ENCODE assay signal across 18 mouse cellular contexts in genomic region chr8:86208812-86209262, GRCm38 (mm10).
A peak's percentile ranks its signal among the peaks of the same experiment; 100 is the strongest.
DNase-seq lines count a peak whose midpoint lies in the region; ATAC-seq and TF ChIP-seq lines count a peak whose summit lies in the region.
"Had no signal": no experiment of that assay in that cellular context is flagged by ENCODE, and none has a peak within 500 bp of the region (broad histone marks: within the 10 kb centered on the region; RNA-seq: fewer than 3 reads in every experiment).

No protein-coding gene starts in this region.

- H3K36me3 ChIP-seq in liver, embryonic 16.5 days (ENCODE audit: control insufficient read depth, insufficient read depth), result no peaks in the 10 kb centered on the region
- H3K36me3 ChIP-seq in intestine, embryonic 14.5 days (ENCODE audit: control insufficient read depth, insufficient read depth, low read length), result no peaks in the 10 kb centered on the region
- no peaks in the 10 kb centered on the region for H3K36me3 ChIP-seq in kidney, adult 2 months (ENCODE audit: control insufficient read depth, insufficient read depth, low read length)
- no peaks in the 10 kb centered on the region for H3K36me3 ChIP-seq in hindbrain, postnatal 0 days (ENCODE audit: insufficient read depth, low read length)
- H3K36me3 ChIP-seq: embryonic facial prominence, embryonic 12.5 days; G1E had no signal

- H3K4me3 ChIP-seq in liver, embryonic 16.5 days (ENCODE audit: low read depth, low read length), result no peak overlapping the region
- H3K4me3 ChIP-seq in intestine, embryonic 14.5 days (ENCODE audit: low read depth, low read length), result no peak overlapping the region
- no peak overlapping the region for H3K4me3 ChIP-seq in kidney, adult 2 months (ENCODE audit: insufficient read depth, low read depth, low read length)
- H3K4me3 ChIP-seq in hindbrain, postnatal 0 days (ENCODE audit: low read length), result no peak overlapping the region
- H3K4me3 ChIP-seq: embryonic facial prominence, embryonic 12.5 days; left cerebral cortex, adult 2 months had no signal

- no peak for TF ChIP-seq CTCF in kidney, adult 2 months (conservative IDR thresholded peaks at IDR 0.05; ENCODE audit: insufficient read depth, insufficient read length, low read depth, low read length)
- no peak for TF ChIP-seq CTCF in hindbrain, postnatal 0 days (IDR thresholded peaks at IDR 0.05; ENCODE audit: low read depth)

- 56% methylated on average over 5 of the region's 5 CpGs for WGBS in liver, embryonic 16.5 days (ENCODE audit: insufficient replicate concordance)
- 49% methylated on average over 5 of the region's 5 CpGs for WGBS in intestine, embryonic 14.5 days
- 39% methylated on average over 5 of the region's 5 CpGs for WGBS in kidney, adult 2 months
- 58% methylated on average over 5 of the region's 5 CpGs for WGBS in hindbrain, postnatal 0 days

- TF ChIP-seq POLR2A in kidney, adult 2 months (IDR thresholded peaks at IDR 0.05; ENCODE audit: low read depth, low read length), result no peak

- no peak overlapping the region for H3K4me2 ChIP-seq in liver, embryonic 16.5 days (ENCODE audit: low read depth, low read length)
- H3K4me2 ChIP-seq in intestine, embryonic 14.5 days (ENCODE audit: low read length), result no peak overlapping the region
- no peak overlapping the region for H3K4me2 ChIP-seq in hindbrain, postnatal 0 days (ENCODE audit: low read depth, low read length)
- H3K4me2 ChIP-seq: embryonic facial prominence, embryonic 12.5 days had no signal

- H3K9ac ChIP-seq in liver, embryonic 16.5 days (ENCODE audit: low read depth, low read length), result no peak overlapping the region
- no peak overlapping the region for H3K9ac ChIP-seq in intestine, embryonic 14.5 days (ENCODE audit: low read length)
- no peak overlapping the region for H3K9ac ChIP-seq in hindbrain, postnatal 0 days (replicated peaks; ENCODE audit: low read length)
- H3K9ac ChIP-seq: embryonic facial prominence, embryonic 12.5 days had no signal

- no peak for DNase-seq in liver
- peak; percentile 55 for DNase-seq in adrenal gland, adult 2 months
- peak; percentile 52 for DNase-seq in intestine, embryonic 14.5 days (ENCODE audit: low spot score)
- DNase-seq in kidney, adult 2 months, result no peak
- no peak for DNase-seq in cerebellum, adult 11 months
- DNase-seq in hindbrain, postnatal 0 days (ENCODE audit: low spot score), result no peak
- DNase-seq: cerebellum, adult 18-20 months; gastrocnemius, postnatal 14 days; kidney, postnatal 14 days; lung, adult 2 months; lung, postnatal 4 days; midbrain, embryonic 14.5 days; thymus, postnatal 4 days had no signal

- ATAC-seq in liver, embryonic 16.5 days (ENCODE audit: low read depth), result peak; percentile 48
- ATAC-seq in intestine, embryonic 14.5 days (replicated peaks; ENCODE audit: low FRiP score, low TSS enrichment, low read depth), result no peak
- ATAC-seq in hindbrain, postnatal 0 days, result no peak
- ATAC-seq: inflammation-experienced regulatory T-cells, adult 6 months had no signal

- no peaks in the 10 kb centered on the region for H3K9me3 ChIP-seq in liver, embryonic 16.5 days (replicated peaks; ENCODE audit: control insufficient read depth, low read length)
- H3K9me3 ChIP-seq in intestine, embryonic 14.5 days (ENCODE audit: control insufficient read depth, low read length), result no peaks in the 10 kb centered on the region
- H3K9me3 ChIP-seq in hindbrain, postnatal 0 days (ENCODE audit: low read length), result no peaks in the 10 kb centered on the region
- H3K9me3 ChIP-seq: embryonic facial prominence, embryonic 12.5 days; G1E had no signal

- H3K4me1 ChIP-seq in liver, embryonic 16.5 days (ENCODE audit: control insufficient read depth, low read depth, low read length), result no peaks in the 10 kb centered on the region
- no peaks in the 10 kb centered on the region for H3K4me1 ChIP-seq in intestine, embryonic 14.5 days (replicated peaks; ENCODE audit: control insufficient read depth, insufficient read depth, low read length)
- H3K4me1 ChIP-seq in kidney, adult 2 months (ENCODE audit: control insufficient read depth, insufficient read depth, low read length), result no peaks in the 10 kb centered on the region
- no peaks in the 10 kb centered on the region for H3K4me1 ChIP-seq in hindbrain, postnatal 0 days (ENCODE audit: insufficient read depth, low read length)
- H3K4me1 ChIP-seq: embryonic facial prominence, embryonic 12.5 days had no signal

- no peaks in the 10 kb centered on the region for H3K27me3 ChIP-seq in liver, embryonic 16.5 days (ENCODE audit: control insufficient read depth, insufficient read depth, low read depth, low read length)
- H3K27me3 ChIP-seq in intestine, embryonic 14.5 days (replicated peaks; ENCODE audit: control insufficient read depth, insufficient read depth, low read length), result no peaks in the 10 kb centered on the region
- H3K27me3 ChIP-seq in kidney, adult 2 months (replicated peaks; ENCODE audit: control insufficient read depth, insufficient read depth, low read length), result no peaks in the 10 kb centered on the region
- H3K27me3 ChIP-seq in hindbrain, postnatal 0 days (ENCODE audit: insufficient read depth, low read length), result no peaks in the 10 kb centered on the region
- H3K27me3 ChIP-seq: embryonic facial prominence, embryonic 12.5 days had no signal

- no peak overlapping the region for H3K27ac ChIP-seq in liver, embryonic 16.5 days (ENCODE audit: low read length)
- H3K27ac ChIP-seq in intestine, embryonic 14.5 days (ENCODE audit: low read depth), result no peak overlapping the region
- no peak overlapping the region for H3K27ac ChIP-seq in kidney, adult 2 months (ENCODE audit: insufficient read depth, low read depth, low read length)
- H3K27ac ChIP-seq in hindbrain, postnatal 0 days, result no peak overlapping the region
- H3K27ac ChIP-seq: embryonic facial prominence, embryonic 12.5 days; left cerebral cortex, adult 2 months had no signal

Comparison
In these comparisons a context has a peak if more than half of its experiments do, and no peak if none do; other contexts are left out.
1. DNase-seq: peak in adrenal gland, adult 2 months (single experiment) and intestine, embryonic 14.5 days (single experiment); none in liver (single experiment), kidney, adult 2 months (single experiment), cerebellum, adult 11 months (single experiment) and hindbrain, postnatal 0 days (single experiment).